Mouse (Mus musculus): Measurements from ENCODE around the gene Pde4dip. TPM values are rescaled to one million over a fixed set of nuclear protein-coding genes. Genes with fewer than 3 reads are reported as not detected.

Pde4dip gene
- polyA plus RNA-seq, 1 experiment from 2014 or later = 115 TPM

GRCm38 (mm10) chr3:97823438-97823837 lies 65.1 kb downstream of the Pde4dip start:
- Histone ChIP-seq H3K4me1 (ENCODE audit: control insufficient read depth, insufficient read depth, low read length) (peaks cover 27% of the 10 kb centered on the region), H3K36me3 (ENCODE audit: control insufficient read depth, insufficient read depth) (no peaks in the 10 kb centered on the region), H3K4me3 (ENCODE audit: low read length) (peak overlapping the region; percentile 65), H3K9me3 (replicated peaks; ENCODE audit: control insufficient read depth, low read length) (no peaks in the 10 kb centered on the region), H3K4me2 (ENCODE audit: low read depth, low read length) (peak overlapping the region; percentile 71), H3K27ac (ENCODE audit: low read length) (peak overlapping the region; percentile 98), H3K9ac (ENCODE audit: low read length) (peak overlapping the region; percentile 86), H3K27me3 (ENCODE audit: control insufficient read depth, insufficient read depth, low read length) (0 out of 2 replicates have a peak, but pooled peaks cover 3% of the 10 kb centered on the region)
- WGBS = 11% methylated on average over 6 of the region's 6 CpGs
- no peak for ATAC-seq (replicated peaks; ENCODE audit: extremely low read depth, insufficient read depth, low FRiP score)

GRCm38 (mm10) chr3:97819050-97819449 lies 69.5 kb downstream of the Pde4dip start:
- H3K9ac ChIP-seq (ENCODE audit: low read length) = no peak overlapping the region
- peaks cover 15% of the 10 kb centered on the region for H3K4me1 ChIP-seq (ENCODE audit: control insufficient read depth, insufficient read depth, low read length)
- 0 out of 2 replicates have a peak, but pooled peaks cover 3% of the 10 kb centered on the region for H3K27me3 ChIP-seq (ENCODE audit: control insufficient read depth, insufficient read depth, low read length)
- ATAC-seq (replicated peaks; ENCODE audit: extremely low read depth, insufficient read depth, low FRiP score) = no peak
- H3K27ac ChIP-seq (ENCODE audit: low read length) = peak overlapping the region; percentile 14; the same call in 1 of the 2 replicates
- H3K4me2 ChIP-seq (ENCODE audit: low read depth, low read length) = no peak overlapping the region
- H3K36me3 ChIP-seq (ENCODE audit: control insufficient read depth, insufficient read depth) = no peaks in the 10 kb centered on the region
- no peaks in the 10 kb centered on the region for H3K9me3 ChIP-seq (replicated peaks; ENCODE audit: control insufficient read depth, low read length)
- WGBS = 46% methylated on average over 3 of the region's 3 CpGs
- H3K4me3 ChIP-seq (ENCODE audit: low read length) = no peak overlapping the region

- ATAC-seq (replicated peaks; ENCODE audit: extremely low read depth, insufficient read depth, low FRiP score) = no peak
- no peaks in the 10 kb centered on the region for H3K36me3 ChIP-seq (ENCODE audit: control insufficient read depth, insufficient read depth)
- H3K27ac ChIP-seq (ENCODE audit: low read length) = 0 out of 2 replicates have a peak overlapping the region, but pooled peaks have one; percentile 14
- no peak overlapping the region for H3K4me3 ChIP-seq (ENCODE audit: low read length)
- H3K9ac ChIP-seq (ENCODE audit: low read length) = no peak overlapping the region
- peaks cover 15% of the 10 kb centered on the region for H3K4me1 ChIP-seq (ENCODE audit: control insufficient read depth, insufficient read depth, low read length)
- no peak overlapping the region for H3K4me2 ChIP-seq (ENCODE audit: low read depth, low read length)
- 73% methylated on average over 1 of the region's 1 CpGs for WGBS
- 0 out of 2 replicates have a peak, but pooled peaks cover 3% of the 10 kb centered on the region for H3K27me3 ChIP-seq (ENCODE audit: control insufficient read depth, insufficient read depth, low read length)
- no peaks in the 10 kb centered on the region for H3K9me3 ChIP-seq (replicated peaks; ENCODE audit: control insufficient read depth, low read length)
These were observed 70.0 kb downstream of the Pde4dip start for GRCm38 (mm10) chr3:97818383-97818982.

- peak; percentile 84 for ATAC-seq (replicated peaks; ENCODE audit: extremely low read depth, insufficient read depth, low FRiP score)
- Histone ChIP-seq H3K4me3 (ENCODE audit: low read length) (peak overlapping the region; percentile 14; the same call in 1 of the 2 replicates), H3K27me3 (ENCODE audit: control insufficient read depth, insufficient read depth, low read length) (no peaks in the 10 kb centered on the region), H3K4me1 (ENCODE audit: control insufficient read depth, insufficient read depth, low read length) (peaks cover 41% of the 10 kb centered on the region), H3K27ac (ENCODE audit: low read length) (peak overlapping the region; percentile 91), H3K9me3 (replicated peaks; ENCODE audit: control insufficient read depth, low read length) (no peaks in the 10 kb centered on the region), H3K4me2 (ENCODE audit: low read depth, low read length) (peak overlapping the region; percentile 55), H3K36me3 (ENCODE audit: control insufficient read depth, insufficient read depth) (peaks cover 4% of the 10 kb centered on the region; the same call in 1 of the 2 replicates), H3K9ac (ENCODE audit: low read length) (peak overlapping the region; percentile 51)
- 16% methylated on average over 7 of the region's 7 CpGs for WGBS
These were observed 76.7 kb downstream of the Pde4dip start for GRCm38 (mm10) chr3:97811651-97812399.

GRCm38 (mm10) chr3:97811158-97811557 lies 77.3 kb downstream of the Pde4dip start:
- H3K4me2 ChIP-seq (ENCODE audit: low read depth, low read length) = peak overlapping the region; percentile 55

GRCm38 (mm10) chr3:97810334-97810733 lies 78.2 kb downstream of the Pde4dip start:
- 62% methylated on average over 2 of the region's 2 CpGs for WGBS
- ATAC-seq (replicated peaks; ENCODE audit: extremely low read depth, insufficient read depth, low FRiP score) = peak; percentile 29; the same call in 1 of the 2 replicates

More at GRCm38 (mm10) chr3:97811158-97811557, 77.3 kb downstream of the Pde4dip start:
- H3K27ac ChIP-seq (ENCODE audit: low read length) = peak overlapping the region; percentile 91
- H3K9ac ChIP-seq (ENCODE audit: low read length) = peak overlapping the region; percentile 51
- H3K4me1 ChIP-seq (ENCODE audit: control insufficient read depth, insufficient read depth, low read length) = peaks cover 41% of the 10 kb centered on the region
- peak overlapping the region; percentile 14; the same call in 1 of the 2 replicates for H3K4me3 ChIP-seq (ENCODE audit: low read length)
- WGBS = 16% methylated on average over 6 of the region's 6 CpGs
- peaks cover 4% of the 10 kb centered on the region; the same call in 1 of the 2 replicates for H3K36me3 ChIP-seq (ENCODE audit: control insufficient read depth, insufficient read depth)
- no peak; the same call in 1 of the 2 replicates for ATAC-seq (replicated peaks; ENCODE audit: extremely low read depth, insufficient read depth, low FRiP score)
- no peaks in the 10 kb centered on the region for H3K27me3 ChIP-seq (ENCODE audit: control insufficient read depth, insufficient read depth, low read length)
- no peaks in the 10 kb centered on the region for H3K9me3 ChIP-seq (replicated peaks; ENCODE audit: control insufficient read depth, low read length)

GRCm38 (mm10) chr3:97805559-97805958 lies 82.9 kb downstream of the Pde4dip start:
- H3K27ac ChIP-seq (ENCODE audit: low read length) = peak overlapping the region; percentile 57
- peak overlapping the region; percentile 20; the same call in 1 of the 2 replicates for H3K4me2 ChIP-seq (ENCODE audit: low read depth, low read length)
- ATAC-seq (replicated peaks; ENCODE audit: extremely low read depth, insufficient read depth, low FRiP score) = no peak
- no peak overlapping the region for H3K9ac ChIP-seq (ENCODE audit: low read length)
- H3K27me3 ChIP-seq (ENCODE audit: control insufficient read depth, insufficient read depth, low read length) = no peaks in the 10 kb centered on the region
- WGBS = 39% methylated on average over 2 of the region's 2 CpGs
- H3K4me3 ChIP-seq (ENCODE audit: low read length) = no peak overlapping the region
- peaks cover 4% of the 10 kb centered on the region; the same call in 1 of the 2 replicates for H3K36me3 ChIP-seq (ENCODE audit: control insufficient read depth, insufficient read depth)
- peaks cover 50% of the 10 kb centered on the region for H3K4me1 ChIP-seq (ENCODE audit: control insufficient read depth, insufficient read depth, low read length)
- H3K9me3 ChIP-seq (replicated peaks; ENCODE audit: control insufficient read depth, low read length) = no peaks in the 10 kb centered on the region

More at GRCm38 (mm10) chr3:97810334-97810733, 78.2 kb downstream of the Pde4dip start:
- no peaks in the 10 kb centered on the region for H3K27me3 ChIP-seq (ENCODE audit: control insufficient read depth, insufficient read depth, low read length)
- H3K9me3 ChIP-seq (replicated peaks; ENCODE audit: control insufficient read depth, low read length) = no peaks in the 10 kb centered on the region
- peak overlapping the region; percentile 47; the same call in 1 of the 2 replicates for H3K9ac ChIP-seq (ENCODE audit: low read length)
- H3K27ac ChIP-seq (ENCODE audit: low read length) = peak overlapping the region; percentile 91
- peak overlapping the region; percentile 4; the same call in 1 of the 2 replicates for H3K4me2 ChIP-seq (ENCODE audit: low read depth, low read length)
- H3K4me3 ChIP-seq (ENCODE audit: low read length) = no peak overlapping the region
- peaks cover 46% of the 10 kb centered on the region for H3K4me1 ChIP-seq (ENCODE audit: control insufficient read depth, insufficient read depth, low read length)
- peaks cover 4% of the 10 kb centered on the region; the same call in 1 of the 2 replicates for H3K36me3 ChIP-seq (ENCODE audit: control insufficient read depth, insufficient read depth)

- H3K27ac ChIP-seq (ENCODE audit: low read length) = peak overlapping the region; percentile 96
- H3K36me3 ChIP-seq (ENCODE audit: control insufficient read depth, insufficient read depth) = peaks cover 4% of the 10 kb centered on the region; the same call in 1 of the 2 replicates
- H3K27me3 ChIP-seq (ENCODE audit: control insufficient read depth, insufficient read depth, low read length) = no peaks in the 10 kb centered on the region
- peaks cover 53% of the 10 kb centered on the region for H3K4me1 ChIP-seq (ENCODE audit: control insufficient read depth, insufficient read depth, low read length)
- H3K9ac ChIP-seq (ENCODE audit: low read length) = no peak overlapping the region
- H3K4me3 ChIP-seq (ENCODE audit: low read length) = no peak overlapping the region
- no peak overlapping the region for H3K4me2 ChIP-seq (ENCODE audit: low read depth, low read length)
- ATAC-seq (replicated peaks; ENCODE audit: extremely low read depth, insufficient read depth, low FRiP score) = no peak
- H3K9me3 ChIP-seq (replicated peaks; ENCODE audit: control insufficient read depth, low read length) = no peaks in the 10 kb centered on the region
- WGBS = 38% methylated on average over 3 of the region's 3 CpGs
These were observed 84.8 kb downstream of the Pde4dip start for GRCm38 (mm10) chr3:97803675-97804074.

Measured in heart, embryonic 16.5 days (tissue).